Mouse (Mus musculus): ENCODE measurements around the gene Stard13.

Stard13 gene

GRCm38 (mm10) chr5:151142671-151143601, 90.7 kb downstream of the Stard13 start:
- DNase-seq (ENCODE audit: low read depth, low spot score): peak; percentile 28

- DNase-seq (ENCODE audit: low read depth, low spot score): peak; percentile 8
Measured at GRCm38 (mm10) chr5:151142241-151142640, 91.4 kb downstream of the Stard13 start.

GRCm38 (mm10) chr5:151137901-151138300, 95.7 kb downstream of the Stard13 start:
- DNase-seq (ENCODE audit: low read depth, low spot score): no peak

GRCm38 (mm10) chr5:151137311-151137710, 96.3 kb downstream of the Stard13 start:
- DNase-seq (ENCODE audit: low read depth, low spot score): no peak

- no peak for DNase-seq (ENCODE audit: low read depth, low spot score)
Measured at GRCm38 (mm10) chr5:151135965-151136364, 97.7 kb downstream of the Stard13 start.

GRCm38 (mm10) chr5:151135078-151135826, 98.4 kb downstream of the Stard13 start:
- DNase-seq (ENCODE audit: low read depth, low spot score): no peak

- no peak for DNase-seq (ENCODE audit: low read depth, low spot score)
Measured at GRCm38 (mm10) chr5:151134202-151134601, 99.4 kb downstream of the Stard13 start.

GRCm38 (mm10) chr5:151133744-151134143, 99.9 kb downstream of the Stard13 start:
- no peak for DNase-seq (ENCODE audit: low read depth, low spot score)

- DNase-seq (ENCODE audit: low read depth, low spot score): no peak
Measured at GRCm38 (mm10) chr5:151129762-151130161, 103.9 kb downstream of the Stard13 start.

GRCm38 (mm10) chr5:151127298-151127717, 106.3 kb downstream of the Stard13 start:
- no peak for DNase-seq (ENCODE audit: low read depth, low spot score)

- no peak for DNase-seq (ENCODE audit: low read depth, low spot score)
Measured at GRCm38 (mm10) chr5:151126608-151127005, 107.0 kb downstream of the Stard13 start.

GRCm38 (mm10) chr5:151125985-151126607, 107.5 kb downstream of the Stard13 start:
- DNase-seq (ENCODE audit: low read depth, low spot score): no peak

- no peak for DNase-seq (ENCODE audit: low read depth, low spot score)
Measured at GRCm38 (mm10) chr5:151117846-151118245, 115.8 kb downstream of the Stard13 start.

- DNase-seq (ENCODE audit: low read depth, low spot score): no peak
Measured at GRCm38 (mm10) chr5:151116192-151116887, 117.3 kb downstream of the Stard13 start.

- no peak for DNase-seq (ENCODE audit: low read depth, low spot score)
Measured at GRCm38 (mm10) chr5:151112743-151113142, 120.9 kb downstream of the Stard13 start.

- no peak for DNase-seq (ENCODE audit: low read depth, low spot score)
Measured at GRCm38 (mm10) chr5:151111080-151111871, 122.4 kb downstream of the Stard13 start.

GRCm38 (mm10) chr5:151110461-151110908, 123.2 kb downstream of the Stard13 start:
- DNase-seq (ENCODE audit: low read depth, low spot score): no peak

- no peak for DNase-seq (ENCODE audit: low read depth, low spot score)
Measured at GRCm38 (mm10) chr5:151109822-151110221, 123.8 kb downstream of the Stard13 start.

- DNase-seq (ENCODE audit: low read depth, low spot score): no peak
Measured at GRCm38 (mm10) chr5:151108955-151109354, 124.7 kb downstream of the Stard13 start.

GRCm38 (mm10) chr5:151108291-151108897, 125.2 kb downstream of the Stard13 start:
- DNase-seq (ENCODE audit: low read depth, low spot score): no peak

Measured in brain, embryonic 18.5 days (tissue).